Mouse (Mus musculus): Measurements from ENCODE around the gene Arhgap11a. TPM values are rescaled to one million over a fixed set of nuclear protein-coding genes. Genes with fewer than 3 reads are reported as not detected.

The Arhgap11a gene
- total and polyA plus RNA-seq, 3 experiments = 22.4 to 74.0 (median 22.5) TPM

- no peak for DNase-seq (ENCODE audit: extremely low read depth)
- Histone ChIP-seq H3K4me2 (ENCODE audit: insufficient read depth, low read depth, poor library complexity, severe bottlenecking) (no peak overlapping the region), H3K9ac (ENCODE audit: insufficient read depth, low read depth) (no peak overlapping the region), H3K4me3 (replicated peaks in 1 of 3; ENCODE audit: low read depth in 2 of 3, low read length in 2 of 3, poor library complexity in 1 of 3) (no peak overlapping the region), H3K79me2 (replicated peaks; ENCODE audit: control insufficient read depth, extremely low read depth, insufficient read depth, poor library complexity, severe bottlenecking) (no peaks in the 10 kb centered on the region), H3K9me3 (replicated peaks; ENCODE audit: low read length) (no peaks in the 10 kb centered on the region), H3K27me3 (replicated peaks) (no peaks in the 10 kb centered on the region), H3K4me1 (ENCODE audit: control insufficient read depth in 1 of 2, insufficient read depth in 2 of 2) (peaks cover 0 to 24% of the 10 kb centered on the region in 2 experiments; a peak in 2 of 4 replicates), H3K36me3 (replicated peaks in 1 of 2; ENCODE audit: control insufficient read depth in 1 of 2, insufficient read depth in 1 of 2, low read length in 1 of 2) (peaks cover 19 to 66% of the 10 kb centered on the region in 2 experiments), H3K27ac (ENCODE audit: insufficient read depth, low read depth) (no peak overlapping the region)
- dilution Hi-C loops (cut with MboI; ENCODE audit: extremely low pct_ligation_motif_present, extremely low pct_unique_long_range_greater_than_20kb, low sequenced_read_pairs) = no loop called here
- in situ Hi-C loops (cut with MboI; ENCODE audit: low pct_ligation_motif_present, low pct_unique_long_range_greater_than_20kb, low sequenced_read_pairs) = no loop called here
- TF ChIP-seq MAX (IDR thresholded peaks at IDR 0.05; ENCODE audit: low read length) (no peak), MXI1 (IDR thresholded peaks at IDR 0.05; ENCODE audit: low read depth, low read length) (no peak), E2F4 (IDR thresholded peaks at IDR 0.05; ENCODE audit: insufficient replicate concordance, low read depth, low read length) (no peak), IRF4 (IDR thresholded peaks at IDR 0.05; ENCODE audit: low read depth, low read length) (no peak), ZKSCAN1 (IDR thresholded peaks at IDR 0.05; ENCODE audit: borderline replicate concordance, low read depth, low read length) (no peak), NELFE (IDR thresholded peaks at IDR 0.05; ENCODE audit: low read depth, low read length) (no peak), TCF12 (IDR thresholded peaks at IDR 0.05; ENCODE audit: low read depth, low read length) (no peak), GABPA (IDR thresholded peaks at IDR 0.05; ENCODE audit: insufficient replicate concordance, low read depth, low read length) (no peak), JUN (IDR thresholded peaks at IDR 0.05; ENCODE audit: insufficient read depth, low read depth, low read length) (no peak), BHLHE40 (IDR thresholded peaks at IDR 0.05; ENCODE audit: low read depth, low read length) (no peak)
Measured at GRCm38 (mm10) chr2:113828086-113828942, 20.1 kb downstream of the Arhgap11a start.

DNA sequence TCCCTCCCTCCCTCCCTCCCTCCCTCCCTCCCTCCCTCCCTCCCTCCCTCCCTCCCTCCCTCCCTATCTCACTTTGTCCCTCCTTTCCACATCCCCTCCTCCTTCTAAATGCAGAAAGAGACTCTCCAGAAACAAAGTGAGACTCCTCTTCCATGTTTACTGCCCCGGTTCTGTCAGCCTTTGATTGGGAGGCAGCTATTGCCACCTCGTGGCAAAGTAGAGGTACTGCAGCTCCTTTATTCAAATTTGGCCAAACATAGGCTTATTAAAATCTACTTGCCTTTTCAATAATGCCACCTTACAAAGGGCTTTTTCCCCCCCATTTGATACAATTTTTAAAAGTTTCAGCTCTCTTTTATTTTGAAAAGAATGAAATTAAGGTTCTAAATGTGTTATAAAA, 24.6 kb downstream of the Arhgap11a start:
- no peak overlapping the region for H3K4me3 ChIP-seq (replicated peaks in 1 of 3; ENCODE audit: low read depth in 2 of 3, low read length in 2 of 3, poor library complexity in 1 of 3)
- dilution Hi-C loops (cut with MboI; ENCODE audit: extremely low pct_ligation_motif_present, extremely low pct_unique_long_range_greater_than_20kb, low sequenced_read_pairs) (no loop called here), in situ Hi-C loops (cut with MboI; ENCODE audit: low pct_ligation_motif_present, low pct_unique_long_range_greater_than_20kb, low sequenced_read_pairs) (loop anchor here (25.0 kb wide), 1 partner anchor 337 kb away; no protein-coding TSS in a partner anchor)
- H3K9me3 ChIP-seq (replicated peaks; ENCODE audit: low read length) = no peaks in the 10 kb centered on the region
- H3K79me2 ChIP-seq (replicated peaks; ENCODE audit: control insufficient read depth, extremely low read depth, insufficient read depth, poor library complexity, severe bottlenecking) = no peaks in the 10 kb centered on the region
- no peaks in the 10 kb centered on the region for H3K27me3 ChIP-seq (replicated peaks)
- H3K27ac ChIP-seq (ENCODE audit: insufficient read depth, low read depth) = no peak overlapping the region
- no peak overlapping the region for H3K9ac ChIP-seq (ENCODE audit: insufficient read depth, low read depth)
- peaks cover 0 to 12% of the 10 kb centered on the region in 2 experiments; a peak in 2 of 4 replicates for H3K4me1 ChIP-seq (ENCODE audit: control insufficient read depth in 1 of 2, insufficient read depth in 2 of 2)
- peaks cover 4 to 69% of the 10 kb centered on the region in 2 experiments for H3K36me3 ChIP-seq (replicated peaks in 1 of 2; ENCODE audit: control insufficient read depth in 1 of 2, insufficient read depth in 1 of 2, low read length in 1 of 2)
- DNase-seq (ENCODE audit: extremely low read depth) = peak; percentile 55
- no peak overlapping the region for H3K4me2 ChIP-seq (ENCODE audit: insufficient read depth, low read depth, poor library complexity, severe bottlenecking)
- TF ChIP-seq CHD1 (IDR thresholded peaks at IDR 0.05; ENCODE audit: low read depth, low read length) = no peak
- TF ChIP-seq CTCF (conservative IDR thresholded peaks at IDR 0.05 in 1 of 2, IDR thresholded peaks at IDR 0.05 in 1 of 2; ENCODE audit: low read depth in 2 of 2, low read length in 2 of 2) = peak; percentile 76 to 82; a peak in 3 of 4 replicates
- TF ChIP-seq UBTF (IDR thresholded peaks at IDR 0.05; ENCODE audit: low read depth, low read length) = no peak
- TF ChIP-seq SMC3 (IDR thresholded peaks at IDR 0.05; ENCODE audit: low read depth, low read length) = peak; percentile 46
- TF ChIP-seq RAD21 (IDR thresholded peaks at IDR 0.05; ENCODE audit: low read depth, low read length) = peak; percentile 64
- no peak for TF ChIP-seq MAFK (IDR thresholded peaks at IDR 0.05; ENCODE audit: insufficient replicate concordance, low read length)
- TF ChIP-seq JUN (IDR thresholded peaks at IDR 0.05; ENCODE audit: insufficient read depth, low read depth, low read length) = no peak
